Mouse (Mus musculus) thymus, adult 2 months (tissue): ENCODE measurements around the gene Zcchc7. TPM values are rescaled to one million over a fixed set of nuclear protein-coding genes. Genes with fewer than 3 reads are reported as not detected.
A peak's percentile ranks its signal among the peaks of the same experiment; 100 is the strongest.
"Not testable (repeated sequence)": the region's sequence is repeated elsewhere in the genome, so short reads cannot be mapped to it uniquely, and the experiment has no call there.

Source experiments
- DNase-seq: peaks from one replicate; pipeline ENCODE4 v3.0.0; 2021
- H3K27ac ChIP-seq: fragments of 200-500 bp; 2 replicates; pipeline ENCODE4 v1.5.1; 2012; ENCODE audit warnings: low read length, control low read depth; ENCODE audit not compliant: control insufficient read depth, insufficient read depth
- H3K27me3 ChIP-seq: fragments of 200-500 bp; 2 replicates; pipeline ENCODE4 v1.6.1; 2012; ENCODE audit warnings: mild to moderate bottlenecking, low read length, moderate library complexity, mixed read lengths; ENCODE audit not compliant: control insufficient read depth, insufficient read depth
- H3K36me3 ChIP-seq: fragments of 200-500 bp; 2 replicates; pipeline ENCODE4 v1.6.1; 2012; ENCODE audit warnings: mild to moderate bottlenecking, low read length, moderate library complexity; ENCODE audit not compliant: control insufficient read depth, insufficient read depth
- H3K4me1 ChIP-seq: fragments of 200-500 bp; replicated peaks from 2 replicates; pipeline ENCODE4 v1.6.1; 2012; ENCODE audit warnings: low read length; ENCODE audit not compliant: control insufficient read depth, insufficient read depth
- H3K4me3 ChIP-seq: fragments of 200-500 bp; 2 replicates; pipeline ENCODE4 v1.5.1; 2012; ENCODE audit warnings: mild to moderate bottlenecking, low read length, control low read depth, moderate library complexity; ENCODE audit not compliant: control insufficient read depth, insufficient read depth
- CTCF ChIP-seq: fragments of 200-500 bp; IDR thresholded peaks from 2 replicates; pipeline ENCODE4 v1.5.1; 2012; ENCODE audit warnings: mild to moderate bottlenecking, control low read depth, low read length, moderate library complexity, borderline replicate concordance; ENCODE audit not compliant: control insufficient read depth, poor library complexity, insufficient read depth; ENCODE audit errors: extremely low read depth
- POLR2A ChIP-seq: fragments of 200-500 bp; IDR thresholded peaks from 2 replicates; pipeline ENCODE4 v1.6.1; 2012; ENCODE audit warnings: mild to moderate bottlenecking, low read length, control low read depth, moderate library complexity; ENCODE audit not compliant: control insufficient read depth, poor library complexity, insufficient read depth; ENCODE audit errors: extremely low read depth
- WGBS: fragments of 180-500 bp; shearing (Covaris S2); methylation state at CpG from one replicate; pipeline ENCODE4 v1.1.7; 2018; 5-methylcytosine and 5-hydroxymethylcytosine counted together
- polyA plus RNA-seq: library from polyadenylated mRNA; depleted of rRNA; stranded (reverse); fragments of >200 nt; gene quantifications from 2 replicates; pipeline ENCODE4 v1.2.3, GENCODE M21; 2012

Zcchc7 gene
- polyA plus RNA-seq, 1 experiment: 17.4 TPM

DNA sequence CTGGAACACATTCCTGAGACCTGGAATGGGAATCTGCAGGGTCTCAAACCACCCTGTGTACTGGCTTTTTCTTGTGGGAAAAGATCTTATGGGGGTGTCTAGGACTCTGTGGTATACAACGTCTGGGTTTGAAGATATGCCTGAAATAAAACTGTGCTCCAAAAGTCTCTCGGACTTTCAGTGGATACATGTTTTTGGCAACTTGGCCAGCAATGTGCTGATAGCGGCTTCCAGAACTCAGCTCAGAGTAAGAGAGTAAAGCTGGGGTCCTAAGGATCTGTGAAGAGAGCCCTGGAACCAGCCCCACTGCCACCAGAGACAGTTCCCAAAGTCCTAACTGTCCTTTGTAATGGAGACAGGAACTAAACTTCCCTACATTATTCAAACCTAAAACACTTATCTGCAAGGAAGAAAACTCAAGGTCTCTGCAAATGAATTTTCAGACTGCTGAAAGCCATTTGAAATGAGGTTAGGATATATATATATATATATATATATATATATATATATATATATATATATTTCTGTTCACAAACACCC lies 40.0 kb upstream of the Zcchc7 start:
- WGBS: 26% methylated on average over 3 of the region's 3 CpGs
- H3K27ac ChIP-seq: no peak overlapping the region
- DNase-seq: no peak
- H3K4me1 ChIP-seq: no peaks in the 10 kb centered on the region
- TF ChIP-seq CTCF (no peak), POLR2A (no peak)
- H3K4me3 ChIP-seq: no peak overlapping the region
- no peaks in the 10 kb centered on the region for H3K36me3 ChIP-seq
- peaks cover 27% of the 10 kb centered on the region for H3K27me3 ChIP-seq

- TF ChIP-seq CTCF (no peak), POLR2A (no peak)
- no peak overlapping the region for H3K4me3 ChIP-seq
- peaks cover 21% of the 10 kb centered on the region for H3K27me3 ChIP-seq
- no peak for DNase-seq
- no peaks in the 10 kb centered on the region for H3K36me3 ChIP-seq
- no peaks in the 10 kb centered on the region for H3K4me1 ChIP-seq
- H3K27ac ChIP-seq: no peak overlapping the region
- 7% methylated on average over 10 of the region's 10 CpGs for WGBS
Observed at GRCm38 (mm10) chr4:44716391-44716790, 39.3 kb upstream of the Zcchc7 start.

DNA sequence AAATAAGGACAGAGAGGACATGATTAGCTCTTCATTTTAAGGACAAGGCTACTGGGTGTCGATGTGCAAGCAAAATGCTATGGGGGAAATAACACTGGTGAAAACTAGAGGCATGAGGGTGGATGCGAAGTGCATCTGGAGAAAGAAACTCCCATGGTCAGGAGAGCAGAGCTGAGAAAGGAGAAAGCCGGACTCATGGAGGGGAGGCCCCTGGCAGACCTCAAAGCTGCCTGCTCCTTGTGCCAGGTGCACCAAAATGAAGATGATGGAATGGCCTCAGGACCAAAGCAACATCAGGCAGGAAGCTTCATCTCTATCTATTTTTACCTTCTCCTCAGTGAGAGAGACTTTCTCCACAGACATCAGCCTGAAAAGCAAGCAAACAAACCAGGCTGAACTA lies 38.0 kb upstream of the Zcchc7 start:
- no peaks in the 10 kb centered on the region for H3K4me1 ChIP-seq
- peaks cover 15% of the 10 kb centered on the region; the same call in 1 of the 2 replicates for H3K27me3 ChIP-seq
- H3K36me3 ChIP-seq: no peaks in the 10 kb centered on the region
- 84% methylated on average over 3 of the region's 3 CpGs for WGBS
- no peak overlapping the region for H3K4me3 ChIP-seq
- no peak for DNase-seq
- no peak for TF ChIP-seq POLR2A
- no peak overlapping the region for H3K27ac ChIP-seq

DNA sequence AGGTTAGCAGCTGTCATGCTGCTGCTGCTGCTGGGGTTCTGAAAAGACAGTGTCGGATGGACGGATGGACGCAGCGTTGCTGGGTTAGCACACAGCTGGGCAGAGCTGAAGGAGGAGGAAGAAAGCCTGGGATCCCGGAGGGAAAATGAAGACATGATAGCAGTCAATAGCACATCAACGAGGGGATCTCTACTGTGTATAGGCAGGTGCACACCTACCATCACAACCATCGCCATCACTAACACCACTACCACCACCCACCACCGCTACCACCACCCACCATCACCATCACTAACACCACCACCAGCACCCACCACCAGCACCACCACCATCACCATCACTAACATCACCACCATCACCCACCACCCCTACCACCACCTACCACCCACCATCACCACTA lies 35.6 kb upstream of the Zcchc7 start:
- WGBS: 93% methylated on average over 8 of the region's 8 CpGs

GRCm38 (mm10) chr4:44721237-44721636 lies 34.4 kb upstream of the Zcchc7 start:
- 84% methylated on average over 4 of the region's 4 CpGs for WGBS
- no peak for DNase-seq
- TF ChIP-seq CTCF (no peak), POLR2A (no peak)
- Histone ChIP-seq H3K4me3 (no peak overlapping the region), H3K36me3 (no peaks in the 10 kb centered on the region), H3K27ac (no peak overlapping the region), H3K27me3 (peaks cover 4% of the 10 kb centered on the region; the same call in 1 of the 2 replicates), H3K4me1 (no peaks in the 10 kb centered on the region)

More for the DNA sequence above, 35.6 kb upstream of the Zcchc7 start:
- TF ChIP-seq POLR2A (no peak), CTCF (no peak)
- H3K4me3 ChIP-seq: no peak overlapping the region
- H3K27ac ChIP-seq: no peak overlapping the region
- peaks cover 6% of the 10 kb centered on the region; the same call in 1 of the 2 replicates for H3K27me3 ChIP-seq
- H3K4me1 ChIP-seq: no peaks in the 10 kb centered on the region
- no peak for DNase-seq
- H3K36me3 ChIP-seq: no peaks in the 10 kb centered on the region

GRCm38 (mm10) chr4:44740471-44740870 lies 15.2 kb upstream of the Zcchc7 start:
- Histone ChIP-seq H3K4me3 (no peak overlapping the region), H3K36me3 (no peaks in the 10 kb centered on the region), H3K4me1 (no peaks in the 10 kb centered on the region), H3K27me3 (no peaks in the 10 kb centered on the region), H3K27ac (no peak overlapping the region)
- 82% methylated on average over 1 of the region's 1 CpGs for WGBS
- no peak for TF ChIP-seq CTCF
- TF ChIP-seq POLR2A: no peak
- DNase-seq: no peak

- H3K4me3 ChIP-seq: peak overlapping the region; percentile 77
- DNase-seq: peak; percentile 90
- H3K27me3 ChIP-seq: no peaks in the 10 kb centered on the region
- H3K27ac ChIP-seq: peak overlapping the region; percentile 39; the same call in 1 of the 2 replicates
- H3K36me3 ChIP-seq: no peaks in the 10 kb centered on the region
- H3K4me1 ChIP-seq: peaks cover 5% of the 10 kb centered on the region
- peak; percentile 87 for TF ChIP-seq POLR2A
- TF ChIP-seq CTCF: peak; percentile 55; the same call in 1 of the 2 replicates
- under 1% methylated on average over 60 of the region's 60 CpGs for WGBS
Observed at GRCm38 (mm10) chr4:44756134-44756951, 666 bp downstream of the Zcchc7 start.

DNA sequence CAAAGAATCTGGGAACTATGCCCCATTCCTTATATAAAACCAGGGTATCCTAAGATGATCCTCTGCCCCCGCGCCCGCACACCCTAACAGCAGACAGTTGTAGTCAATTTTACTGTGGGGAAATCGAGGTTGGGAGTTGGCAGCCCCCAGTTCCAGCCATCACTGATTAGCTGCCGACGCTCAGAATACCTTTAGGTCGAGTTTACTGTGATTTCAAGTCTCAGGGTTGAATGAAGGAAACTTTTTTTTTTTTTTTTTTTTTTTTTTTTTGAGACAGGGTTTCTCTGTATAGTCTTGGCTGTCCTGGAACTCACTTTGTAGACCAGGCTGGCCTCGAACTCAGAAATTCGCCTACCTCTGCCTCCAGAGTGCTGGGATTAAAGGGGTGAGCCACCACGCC lies 1.5 kb downstream of the Zcchc7 start:
- 10% methylated on average over 10 of the region's 10 CpGs for WGBS

More for the DNA sequence above, 1.5 kb downstream of the Zcchc7 start:
- not testable (repeated sequence) for DNase-seq, H3K27me3 ChIP-seq, H3K36me3 ChIP-seq, H3K4me1 ChIP-seq, H3K27ac ChIP-seq
- H3K4me3 ChIP-seq: peak overlapping the region; percentile 77
